Mouse (Mus musculus) forebrain, postnatal 0 days (tissue): ENCODE results near the gene Rbm3. TPM values are rescaled to one million over a fixed set of nuclear protein-coding genes. Genes with fewer than 3 reads are reported as not detected.

Experiments
- ATAC-seq: fragments of 200-750 bp; cut with Nextera tagmentation; 2 replicates; pipeline ENCODE4 v1.8.0; 2017; ENCODE audit warnings: mild to moderate bottlenecking, moderate library complexity
- DNase-seq: peaks from one replicate; pipeline ENCODE4 v3.0.0-alpha.2; 2015
- H3K27ac ChIP-seq: fragments of 300-500 bp; sonication (generic); 2 replicates; pipeline ENCODE4 v1.5.1; 2014; ENCODE audit warnings: low read depth, mild to moderate bottlenecking, antibody characterized with exemption, low read length, moderate library complexity, mixed read lengths
- H3K27me3 ChIP-seq: fragments of 300-500 bp; sonication (generic); 2 replicates; pipeline ENCODE4 v1.6.1; 2014; ENCODE audit warnings: mild to moderate bottlenecking, low read length, mixed read lengths; ENCODE audit not compliant: insufficient read depth
- H3K36me3 ChIP-seq: fragments of 300-500 bp; sonication (generic); 2 replicates; pipeline ENCODE4 v1.6.1; 2014; ENCODE audit warnings: mild to moderate bottlenecking, moderate library complexity; ENCODE audit not compliant: insufficient read depth
- H3K4me1 ChIP-seq: fragments of 300-500 bp; sonication (generic); 2 replicates; pipeline ENCODE4 v1.6.1; 2014; ENCODE audit warnings: antibody characterized with exemption; ENCODE audit not compliant: insufficient read depth
- H3K4me2 ChIP-seq: fragments of 300-500 bp; sonication (generic); 2 replicates; pipeline ENCODE4 v1.6.1; 2014; ENCODE audit warnings: low read depth, mild to moderate bottlenecking, moderate library complexity
- H3K4me3 ChIP-seq: fragments of 300-500 bp; sonication (generic); 2 replicates; pipeline ENCODE4 v1.5.1; 2014; ENCODE audit warnings: low read depth, low read length, mixed read lengths
- H3K9ac ChIP-seq: fragments of 300-500 bp; sonication (generic); 2 replicates; pipeline ENCODE4 v1.6.1; 2014; ENCODE audit warnings: mild to moderate bottlenecking
- H3K9me3 ChIP-seq: fragments of 300-500 bp; sonication (generic); 2 replicates; pipeline ENCODE4 v1.6.1; 2016; ENCODE audit warnings: low read length
- CTCF ChIP-seq: sonication (generic); IDR thresholded peaks from 2 replicates; pipeline ENCODE4 v1.5.1; 2016; ENCODE audit warnings: antibody characterized with exemption, control low read depth, low read depth
- WGBS: fragments of 180-500 bp; shearing (Covaris S2); extraction: QIAGEN DNeasy Blood & Tissue Kit; methylation state at CpG from one replicate; pipeline ENCODE4 v1.1.7; 2014; 5-methylcytosine and 5-hydroxymethylcytosine counted together
- polyA plus RNA-seq: library from polyadenylated mRNA; unstranded; fragments of >200 nt; fragmentation: Nextera tagmentation; extraction: Ambion mirVana; gene quantifications from 2 replicates; pipeline ENCODE4 v1.2.1, GENCODE M21; 2015
- total RNA-seq: library from RNA; depleted of rRNA; stranded (reverse); fragments of >200 nt; gene quantifications from 2 replicates; pipeline ENCODE4 v1.2.3, GENCODE M21; 2014

Gene Rbm3
- total and polyA plus RNA-seq, 2 experiments from 2014 or later: 541 to 581 TPM

DNA sequence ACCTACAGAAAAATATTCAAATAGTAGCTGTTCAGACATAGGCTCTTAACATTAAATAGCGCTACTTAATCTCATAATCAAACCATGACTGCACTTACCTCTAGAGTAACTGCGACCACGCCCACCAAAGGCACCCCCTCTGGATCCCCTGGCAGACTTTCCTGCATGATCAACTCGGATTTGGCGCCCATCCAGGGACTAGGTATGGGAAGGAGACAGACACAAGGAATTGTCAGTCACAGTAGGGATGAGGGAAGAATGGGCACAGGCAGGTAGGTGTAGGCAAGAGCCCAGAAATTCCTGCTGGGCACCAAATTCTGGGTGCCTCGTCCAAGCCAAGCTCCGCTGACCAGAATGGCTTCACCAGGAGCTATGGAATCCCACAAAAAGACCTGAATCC lies 1.9 kb downstream of the Rbm3 start:
- Histone ChIP-seq H3K9me3 (no peaks in the 10 kb centered on the region), H3K4me3 (peak overlapping the region; percentile 56; the same call in 1 of the 2 replicates), H3K27ac (no peak overlapping the region), H3K4me2 (peak overlapping the region; percentile 53), H3K36me3 (peaks cover 13% of the 10 kb centered on the region), H3K9ac (no peak overlapping the region), H3K4me1 (0 out of 2 replicates have a peak, but pooled peaks cover 3% of the 10 kb centered on the region), H3K27me3 (no peaks in the 10 kb centered on the region)
- TF ChIP-seq CTCF: no peak
- ATAC-seq (no peak), DNase-seq (no peak)
- WGBS: 73% methylated on average over 7 of the region's 7 CpGs

DNA sequence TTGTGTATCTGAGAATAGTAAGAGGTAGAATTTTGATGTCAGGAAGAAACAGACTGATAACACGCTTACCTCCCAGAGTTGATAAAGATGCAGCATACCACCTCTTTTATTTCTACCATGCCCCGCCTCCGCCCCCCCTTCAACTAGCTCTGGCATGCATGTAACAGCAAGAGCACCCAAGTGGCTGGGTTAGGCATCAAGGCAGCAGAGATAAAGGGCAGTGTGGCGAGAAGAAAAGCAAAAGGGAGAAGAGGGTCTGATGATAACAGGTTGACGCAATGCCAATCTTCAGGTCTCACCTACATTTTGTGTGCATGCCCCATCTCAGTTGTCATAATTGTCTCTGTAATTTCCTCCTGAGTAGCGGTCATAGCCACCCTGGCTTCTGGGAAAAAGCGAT lies 2.7 kb downstream of the Rbm3 start:
- H3K9me3 ChIP-seq: no peaks in the 10 kb centered on the region
- no peak overlapping the region for H3K9ac ChIP-seq
- 86% methylated on average over 7 of the region's 7 CpGs for WGBS
- ATAC-seq: no peak
- H3K4me1 ChIP-seq: 0 out of 2 replicates have a peak, but pooled peaks cover 3% of the 10 kb centered on the region
- H3K27ac ChIP-seq: no peak overlapping the region
- no peak overlapping the region for H3K4me2 ChIP-seq
- H3K27me3 ChIP-seq: no peaks in the 10 kb centered on the region
- no peak overlapping the region for H3K4me3 ChIP-seq
- DNase-seq: no peak
- peaks cover 13% of the 10 kb centered on the region for H3K36me3 ChIP-seq
- no peak for TF ChIP-seq CTCF

DNA sequence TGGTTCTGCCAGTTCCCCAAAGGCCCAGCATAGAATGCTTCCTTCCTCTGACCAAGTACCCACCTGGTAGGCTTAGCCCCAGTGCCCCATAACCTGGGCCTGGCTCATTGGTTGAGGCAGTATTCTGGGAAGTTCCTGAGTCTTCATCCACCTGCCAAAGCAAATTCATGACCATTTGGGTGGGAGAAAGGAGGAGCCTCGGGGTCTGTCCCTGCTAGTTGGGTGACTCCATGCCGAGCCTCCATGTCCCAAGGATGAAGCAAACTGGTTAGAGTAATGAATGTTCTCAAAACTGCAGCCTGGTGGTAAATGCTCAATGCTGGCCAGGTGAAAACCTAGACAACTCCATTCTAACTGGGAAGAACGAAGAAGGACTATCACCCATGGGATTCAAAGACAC lies 4.6 kb downstream of the Rbm3 start:
- Histone ChIP-seq H3K27me3 (no peaks in the 10 kb centered on the region), H3K4me2 (no peak overlapping the region), H3K4me1 (0 out of 2 replicates have a peak, but pooled peaks cover 3% of the 10 kb centered on the region), H3K9ac (no peak overlapping the region), H3K27ac (no peak overlapping the region), H3K4me3 (no peak overlapping the region), H3K36me3 (peaks cover 13% of the 10 kb centered on the region), H3K9me3 (no peaks in the 10 kb centered on the region)
- WGBS: 74% methylated on average over 3 of the region's 3 CpGs
- TF ChIP-seq CTCF: no peak
- no peak for ATAC-seq
- DNase-seq: no peak

DNA sequence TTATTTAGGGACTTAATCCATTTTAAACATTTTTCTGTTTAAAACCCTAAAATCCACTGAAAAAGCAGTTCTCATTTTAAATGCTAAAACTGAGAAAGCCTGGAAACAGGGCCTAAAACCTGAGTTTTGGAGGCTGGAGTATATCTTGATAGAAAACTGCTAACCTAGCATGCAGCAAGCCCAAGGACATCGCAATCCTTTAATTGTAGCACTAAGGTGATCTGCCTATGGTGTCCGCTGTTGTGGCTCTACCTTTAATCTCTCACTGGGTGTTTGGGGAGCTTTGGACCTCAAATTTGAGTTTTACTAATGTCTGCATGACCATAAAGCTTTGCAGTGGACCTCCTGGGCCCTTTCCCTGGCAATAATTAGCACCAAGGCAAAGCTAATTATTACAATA lies 5.2 kb downstream of the Rbm3 start:
- H3K9ac ChIP-seq: no peak overlapping the region
- 91% methylated on average over 2 of the region's 2 CpGs for WGBS

DNA sequence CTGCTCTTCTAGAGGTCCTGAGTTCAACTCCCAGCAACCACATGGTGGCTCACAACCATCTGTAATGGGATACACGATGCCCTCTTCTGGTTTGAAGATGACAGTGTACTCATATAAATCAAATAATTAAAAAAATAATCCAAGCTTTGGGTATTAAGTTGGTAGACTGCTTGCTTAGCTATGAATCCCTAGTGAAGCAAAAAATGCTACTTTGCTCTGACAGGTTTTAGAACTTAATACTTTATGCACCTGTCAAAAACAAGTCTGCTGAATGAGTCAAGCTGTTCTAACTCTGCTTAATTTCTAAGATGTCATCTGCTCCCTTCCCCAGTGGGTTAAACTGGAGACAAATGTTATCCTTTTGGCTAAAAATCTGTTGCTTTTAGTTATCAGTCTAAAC lies 6.2 kb downstream of the Rbm3 start:
- H3K4me2 ChIP-seq: no peak overlapping the region
- DNase-seq (no peak), ATAC-seq (no peak)
- H3K9me3 ChIP-seq: no peaks in the 10 kb centered on the region
- WGBS: 58% methylated on average over 1 of the region's 1 CpGs
- no peak overlapping the region for H3K4me3 ChIP-seq
- H3K4me1 ChIP-seq: 0 out of 2 replicates have a peak, but pooled peaks cover 3% of the 10 kb centered on the region
- no peaks in the 10 kb centered on the region for H3K27me3 ChIP-seq
- no peak overlapping the region for H3K9ac ChIP-seq
- no peak overlapping the region for H3K27ac ChIP-seq
- H3K36me3 ChIP-seq: peaks cover 13% of the 10 kb centered on the region
- peak; percentile 8; the same call in 1 of the 2 replicates for TF ChIP-seq CTCF

More for the DNA sequence above, 5.2 kb downstream of the Rbm3 start:
- no peak for TF ChIP-seq CTCF
- 0 out of 2 replicates have a peak, but pooled peaks cover 3% of the 10 kb centered on the region for H3K4me1 ChIP-seq
- no peak overlapping the region for H3K4me3 ChIP-seq
- no peaks in the 10 kb centered on the region for H3K27me3 ChIP-seq
- no peak for ATAC-seq
- H3K9me3 ChIP-seq: no peaks in the 10 kb centered on the region
- H3K36me3 ChIP-seq: peaks cover 13% of the 10 kb centered on the region
- no peak overlapping the region for H3K4me2 ChIP-seq
- no peak overlapping the region for H3K27ac ChIP-seq
- no peak for DNase-seq

DNA sequence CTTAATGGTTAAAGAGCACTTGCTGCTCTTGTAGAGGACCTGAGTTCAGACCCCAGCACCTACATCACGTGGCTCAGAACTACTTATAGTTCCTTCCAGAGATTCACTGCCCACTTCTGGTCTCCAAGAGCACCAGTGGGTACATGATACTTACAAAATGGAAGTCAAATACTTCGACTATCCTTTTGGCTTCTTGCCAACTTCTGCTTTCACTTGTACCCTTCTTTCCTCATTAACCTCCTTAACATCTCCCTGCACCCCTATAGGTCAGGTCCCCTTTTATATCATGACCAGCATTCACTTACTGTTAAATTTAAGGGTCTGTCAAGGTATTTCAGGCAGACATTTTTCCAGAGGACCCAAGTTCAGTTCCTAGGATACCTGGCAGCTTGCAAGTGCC lies 9.8 kb downstream of the Rbm3 start:
- no peaks in the 10 kb centered on the region for H3K9me3 ChIP-seq
- ATAC-seq (no peak), DNase-seq (no peak)
- no peaks in the 10 kb centered on the region for H3K4me1 ChIP-seq
- H3K27ac ChIP-seq: no peak overlapping the region
- no peaks in the 10 kb centered on the region for H3K27me3 ChIP-seq
- no peaks in the 10 kb centered on the region for H3K36me3 ChIP-seq
- H3K4me3 ChIP-seq: no peak overlapping the region
- no peak overlapping the region for H3K9ac ChIP-seq
- WGBS: 46% methylated on average over 2 of the region's 2 CpGs
- H3K4me2 ChIP-seq: no peak overlapping the region
- no peak for TF ChIP-seq CTCF

DNA sequence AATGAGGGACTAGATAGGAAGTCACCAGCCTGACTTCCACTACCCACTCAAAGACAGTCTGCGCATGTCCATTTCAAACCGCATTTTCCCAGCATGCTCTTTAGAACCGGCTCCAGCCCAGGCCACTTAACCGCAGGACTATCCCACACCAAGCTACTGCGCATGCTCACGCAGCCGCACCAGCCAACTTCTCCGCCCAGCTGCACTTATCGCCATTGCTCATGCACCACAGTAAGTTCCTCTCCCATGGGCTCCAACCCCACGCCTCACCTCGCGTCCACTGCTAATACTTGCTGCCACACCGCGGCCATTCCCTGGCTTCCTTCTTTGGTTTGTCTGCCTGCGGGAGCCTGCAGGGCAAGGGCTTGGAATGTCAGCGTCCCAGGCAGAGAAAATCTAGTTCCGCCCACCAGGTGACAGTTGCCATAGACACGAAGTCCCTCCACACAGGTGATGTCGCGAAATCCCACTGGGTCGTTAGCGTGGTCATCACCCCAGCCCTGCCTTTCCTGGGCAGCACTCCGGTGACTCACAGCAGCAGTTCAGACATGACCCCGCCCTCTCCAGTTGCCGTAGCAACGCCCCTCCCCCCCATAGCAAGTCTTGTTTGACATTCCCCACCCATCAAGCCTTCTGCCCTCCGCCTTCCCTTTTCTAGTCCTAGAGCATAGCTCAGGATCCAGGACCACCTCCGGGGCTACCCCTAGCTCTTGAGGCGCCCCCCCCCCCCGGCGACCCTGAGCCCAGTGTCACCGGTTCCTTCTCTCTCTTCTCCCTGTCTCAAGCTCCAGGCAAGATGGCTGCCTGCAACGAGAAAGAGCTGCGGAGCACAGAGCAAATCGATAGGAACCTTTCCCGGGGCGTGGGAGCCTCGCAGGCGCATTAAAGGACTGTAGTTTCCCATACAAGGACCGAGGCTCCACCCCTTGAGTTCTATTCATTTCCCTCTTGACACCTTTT lies 13.4 kb downstream of the Rbm3 start, which contains the start of gene Wdr13:
TSS of gene Wdr13 (minus strand) at position 876 of the 960 bp plus-strand sequence.
- Histone ChIP-seq H3K4me2 (peak within 1 kb of the TSS; percentile 48), H3K4me1 (no peaks in the 10 kb centered on the region), H3K4me3 (peak within 1 kb of the TSS; percentile 53), H3K27me3 (no peaks in the 10 kb centered on the region), H3K27ac (peak within 1 kb of the TSS; percentile 95), H3K9ac (peak within 1 kb of the TSS; percentile 66), H3K36me3 (peaks cover 10% of the 10 kb centered on the region; the same call in 1 of the 2 replicates), H3K9me3 (no peaks in the 10 kb centered on the region)
- ATAC-seq (peak; percentile 88), DNase-seq (peak; percentile 91)
- TF ChIP-seq CTCF: peak; percentile 28
- WGBS: 29% methylated on average over 39 of the region's 40 CpGs
